Mouse (Mus musculus) urinary bladder, postnatal 25 days (tissue): ENCODE data around the gene Phf19.

ENCODE experiments used
- DNase-seq: peaks from one replicate; pipeline ENCODE4 v3.0.0; 2022; ENCODE audit warnings: low spot score

Gene Phf19

DNA sequence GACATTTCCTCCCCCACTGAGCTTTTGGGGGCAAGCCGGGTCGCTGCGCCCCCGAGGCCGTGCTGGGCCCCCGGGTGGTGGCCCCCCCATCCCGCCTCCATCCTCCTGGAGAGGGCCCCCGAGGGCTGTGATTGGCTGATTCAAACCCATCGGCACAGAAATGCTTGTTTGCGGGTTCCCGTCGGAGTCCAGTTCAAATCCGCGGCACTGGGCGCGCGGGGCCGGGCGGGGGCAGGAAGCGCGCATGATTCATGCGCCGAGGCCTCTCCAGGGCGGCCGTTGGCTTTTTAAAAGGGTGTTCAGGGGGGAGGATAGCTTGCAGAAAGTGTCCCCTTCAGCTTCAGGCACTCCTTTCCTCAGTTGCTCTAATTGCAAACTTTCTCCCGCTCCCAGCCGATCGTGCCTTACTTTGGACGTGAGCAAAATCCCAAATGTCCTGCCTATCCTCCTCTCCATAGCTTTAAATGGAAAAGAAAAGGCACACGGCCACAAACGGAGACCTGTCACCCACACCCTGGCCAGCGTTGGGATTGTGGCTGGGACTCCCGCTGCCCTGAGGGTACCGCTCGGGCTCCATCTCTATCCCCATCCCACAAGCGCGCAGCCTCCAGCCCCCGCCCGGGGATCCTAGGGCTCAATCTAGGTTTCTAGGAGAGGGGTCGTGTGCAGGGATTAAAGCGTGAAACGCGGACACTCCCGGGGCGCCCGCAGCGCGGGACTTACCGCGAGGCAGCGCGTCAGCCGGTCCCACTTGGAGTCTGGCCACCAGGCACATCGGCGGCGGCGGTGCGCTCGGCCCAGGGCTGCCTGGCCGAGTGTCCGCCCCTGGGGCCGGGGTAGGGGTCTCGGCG lies at the start of gene Phf19:
Phf19 (minus strand) TSS at position 809 of the 851 bp plus-strand sequence.
- peak; percentile 39 for DNase-seq

DNA sequence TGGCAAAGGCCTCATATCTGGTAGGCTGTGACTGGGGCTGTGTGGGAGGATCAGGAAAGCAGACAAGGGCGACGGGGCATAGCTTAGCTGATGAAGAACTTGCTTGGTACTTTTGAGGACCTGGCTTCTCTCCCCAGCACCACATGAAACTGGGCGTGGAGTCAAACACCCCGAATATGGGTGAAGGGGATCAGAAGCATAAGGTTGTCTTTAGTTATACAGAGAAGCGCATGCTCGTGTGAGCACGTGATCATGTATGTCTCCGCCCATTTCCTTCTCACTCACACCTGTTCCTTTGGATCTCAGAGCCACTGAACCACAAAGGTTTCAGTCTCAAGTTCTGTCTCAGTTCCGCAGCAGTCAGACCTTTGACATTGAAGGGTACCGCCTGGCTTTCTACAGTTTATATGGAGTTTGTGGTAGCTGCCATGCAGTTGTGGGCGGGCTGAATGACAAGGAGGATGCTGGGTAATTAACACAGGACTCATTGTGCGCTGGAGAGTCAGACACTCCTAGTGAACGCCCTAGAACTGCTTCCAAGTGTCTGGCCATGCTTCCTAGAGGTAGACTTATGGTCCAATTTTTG lies 49.6 kb upstream of the Phf19 start:
- no peak for DNase-seq

DNA sequence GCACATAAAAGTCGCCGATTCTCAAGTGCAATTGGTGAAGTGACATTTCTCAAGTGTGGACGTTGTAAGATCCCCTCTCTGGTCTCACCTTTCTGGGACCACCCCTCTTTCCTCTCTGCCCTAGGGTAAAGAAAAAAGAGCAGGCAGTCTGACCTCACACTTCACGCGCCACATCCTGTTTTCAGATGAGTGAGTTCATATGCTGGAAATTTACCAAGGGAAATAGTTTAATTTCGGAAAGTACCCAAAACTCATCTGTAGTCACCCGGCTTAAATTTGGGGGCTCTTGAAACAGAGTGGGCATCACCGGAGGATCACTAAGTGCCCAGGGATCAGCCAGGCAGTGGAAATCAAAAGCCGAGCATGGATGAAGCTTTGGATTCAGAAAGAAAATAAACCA lies 49.1 kb upstream of the Phf19 start:
- DNase-seq: no peak

DNA sequence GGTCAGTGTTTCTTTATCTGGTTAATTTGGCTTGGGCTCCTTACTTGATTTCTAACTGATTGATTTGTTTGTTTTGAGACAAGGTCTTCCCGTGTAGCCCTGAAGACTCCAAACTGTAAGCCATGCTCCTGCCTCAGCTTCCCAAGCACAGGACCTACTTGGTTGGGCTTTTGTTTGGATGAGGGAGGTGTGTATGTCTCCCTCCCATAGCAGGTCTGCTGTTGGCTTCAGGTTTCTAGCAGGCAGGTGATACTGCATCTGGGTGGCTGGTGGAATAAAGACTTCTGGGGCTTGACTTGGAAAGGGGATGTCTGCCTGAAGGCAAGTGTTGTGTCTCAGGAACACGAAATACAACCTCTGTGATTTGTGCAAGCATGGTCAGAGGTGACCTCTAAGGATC lies 48.4 kb upstream of the Phf19 start:
- DNase-seq: no peak

DNA sequence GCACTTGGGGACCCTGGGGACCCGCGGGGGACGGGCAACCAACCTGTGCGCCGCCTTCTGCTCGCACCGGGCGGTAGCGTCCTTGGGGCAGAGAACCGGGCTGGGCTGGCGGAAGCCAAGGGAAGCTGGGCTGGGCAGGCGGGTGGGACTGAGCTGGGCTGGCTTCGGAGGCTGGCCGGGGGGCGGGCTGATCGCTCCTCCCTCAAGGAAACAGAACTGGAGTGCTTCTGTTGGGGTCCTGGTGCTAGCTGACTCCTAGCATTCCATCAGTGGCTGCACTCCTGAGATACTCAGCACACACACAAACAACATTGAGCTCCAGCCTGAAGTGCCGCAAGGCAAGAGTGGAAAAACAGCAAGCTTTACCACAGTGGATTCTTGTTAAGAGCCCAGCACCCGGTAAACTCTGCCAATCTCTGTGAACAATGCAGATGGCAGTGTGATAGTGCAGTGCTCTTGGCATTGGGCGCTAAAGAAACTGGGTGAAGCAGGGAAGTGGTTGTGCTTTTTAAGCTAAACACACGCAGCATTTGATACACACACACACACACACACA lies 47.7 kb upstream of the Phf19 start, which contains the start of gene Traf1:
Traf1 (minus strand) TSS at position 292 of the 556 bp plus-strand sequence.
- peak; percentile 34 for DNase-seq

DNA sequence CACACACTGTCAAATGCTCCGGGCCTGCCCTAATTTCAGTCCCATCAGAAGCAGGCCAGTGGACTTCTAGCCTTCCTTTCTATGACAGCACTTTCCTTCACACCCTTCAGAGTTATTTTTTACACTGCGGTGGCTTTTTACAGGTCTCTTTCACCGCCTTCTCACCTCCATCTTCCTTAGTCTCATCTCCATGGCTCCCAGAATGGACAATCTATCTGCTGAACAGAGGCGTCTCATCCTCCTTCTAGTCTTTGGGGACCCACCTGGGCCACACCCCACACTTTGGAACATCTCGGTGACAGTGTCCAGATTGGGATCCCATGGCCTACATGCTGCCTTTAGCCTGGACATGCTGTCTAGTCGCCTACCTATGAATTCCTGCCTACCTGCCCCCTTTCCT lies 47.1 kb upstream of the Phf19 start:
- DNase-seq: no peak

DNA sequence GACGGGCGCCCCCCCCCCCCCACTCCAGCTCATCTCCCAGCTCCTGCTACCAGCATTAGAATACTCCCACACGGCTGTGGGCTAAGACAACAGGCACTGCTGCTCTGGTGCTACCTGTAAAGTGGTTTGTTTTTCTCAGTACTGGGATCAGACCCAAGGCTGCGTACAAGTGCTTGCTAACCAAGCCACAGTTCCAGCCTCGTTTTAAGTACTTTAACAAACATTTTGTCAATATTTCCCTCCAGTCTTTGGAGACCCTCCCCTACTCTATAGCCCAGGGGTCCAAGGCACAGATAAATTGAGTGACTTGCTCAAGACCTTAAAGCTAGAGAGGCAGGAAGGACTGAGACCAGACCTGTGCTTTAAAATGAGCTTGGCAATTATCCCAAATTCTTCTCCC lies 46.6 kb upstream of the Phf19 start:
- no peak for DNase-seq

DNA sequence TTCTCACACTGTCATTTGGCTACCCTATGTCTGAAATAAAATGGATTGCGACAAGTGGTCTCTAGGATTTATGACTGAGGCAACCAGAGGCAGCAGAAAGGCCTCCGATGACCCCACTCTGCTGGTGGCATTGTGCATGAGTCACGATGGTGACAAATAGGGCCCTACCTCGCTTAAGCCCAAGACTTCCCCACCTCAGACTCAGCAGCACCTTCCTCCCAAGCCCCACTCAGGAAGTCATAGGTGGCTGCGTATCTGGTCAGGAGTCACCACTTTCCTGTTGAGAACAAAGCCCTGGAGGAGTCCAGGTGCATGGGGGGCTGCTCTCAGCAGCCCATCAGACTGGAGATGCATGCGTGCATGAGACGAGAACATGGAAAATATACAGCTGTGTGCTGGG lies 44.8 kb upstream of the Phf19 start:
- DNase-seq: no peak

DNA sequence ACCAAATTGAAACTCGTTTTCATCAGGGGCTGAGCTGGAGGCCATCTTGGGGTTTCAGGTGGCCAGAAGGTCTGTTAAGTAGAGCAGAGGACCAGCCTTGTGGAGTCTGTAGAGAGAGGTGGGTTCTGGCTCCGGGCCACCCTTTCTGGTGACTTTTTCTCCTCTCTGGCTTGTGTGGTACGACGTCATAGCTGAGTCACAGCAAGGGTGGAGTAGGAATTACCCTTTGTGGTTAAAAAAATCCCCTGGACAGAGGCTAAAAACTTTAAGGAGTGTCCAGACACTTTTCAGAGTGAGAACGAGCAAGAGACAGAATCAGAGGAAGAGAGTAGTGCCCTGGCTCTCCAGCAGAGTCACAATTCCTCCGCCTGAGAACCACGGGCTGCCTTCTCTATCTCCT lies 44.2 kb upstream of the Phf19 start:
- DNase-seq: no peak

DNA sequence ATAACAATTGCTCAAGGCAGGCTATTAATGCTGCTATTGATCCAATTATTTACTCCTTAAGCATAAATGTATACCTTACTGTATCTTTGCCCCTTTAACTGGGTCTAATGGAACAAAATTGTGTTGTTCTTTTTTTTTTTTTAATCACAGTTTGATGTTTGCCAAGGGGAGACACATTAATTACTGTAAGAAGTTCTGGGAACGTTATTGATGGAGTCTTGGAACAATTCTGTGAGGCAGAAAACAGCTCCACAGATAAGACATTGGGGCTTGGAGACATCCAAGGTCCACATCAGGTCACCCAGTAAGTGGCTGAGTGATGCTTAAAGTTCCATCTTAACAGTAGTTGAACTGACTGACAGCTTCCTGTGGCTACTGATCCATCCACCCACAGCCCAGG lies 43.6 kb upstream of the Phf19 start:
- DNase-seq: no peak

DNA sequence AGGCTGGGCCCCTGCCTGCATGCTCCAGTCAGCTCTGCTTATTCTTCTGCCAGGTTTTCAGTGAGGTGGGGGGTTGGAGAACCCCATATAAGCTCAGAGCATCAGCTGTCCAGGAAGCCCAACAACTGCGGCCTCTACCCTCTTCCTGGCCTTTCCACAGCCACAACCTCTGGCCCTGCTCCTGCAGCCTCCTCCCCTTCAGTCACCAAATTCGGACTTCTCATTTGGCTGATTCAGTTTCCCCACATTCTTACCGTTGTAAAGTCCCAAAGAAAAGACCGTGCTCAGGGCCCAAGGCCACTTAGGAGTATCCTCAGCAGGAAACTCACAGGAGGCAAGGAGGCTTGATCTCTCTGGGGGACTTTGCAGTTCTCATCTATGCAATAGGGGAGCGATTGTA lies 43.1 kb upstream of the Phf19 start:
- no peak for DNase-seq

DNA sequence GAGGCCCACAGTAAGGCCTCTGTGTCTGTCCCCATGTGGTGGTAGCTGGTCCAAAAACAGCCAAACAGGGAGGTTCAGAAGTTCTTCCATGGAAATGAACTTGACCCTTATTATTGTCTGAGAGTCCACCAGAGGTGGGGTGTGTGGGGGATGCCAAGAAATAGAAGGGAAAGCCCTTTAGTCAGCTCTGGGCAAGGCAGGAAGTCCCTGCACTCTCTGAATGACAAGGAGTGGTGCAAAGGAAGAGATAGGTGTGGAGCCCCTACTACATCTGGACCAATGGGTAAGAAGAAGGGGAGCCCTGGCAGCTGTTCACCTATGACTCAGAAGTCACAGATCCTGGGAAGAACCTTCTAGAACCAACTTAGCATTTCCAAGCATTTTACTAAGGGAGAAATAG lies 40.5 kb upstream of the Phf19 start:
- no peak for DNase-seq

DNA sequence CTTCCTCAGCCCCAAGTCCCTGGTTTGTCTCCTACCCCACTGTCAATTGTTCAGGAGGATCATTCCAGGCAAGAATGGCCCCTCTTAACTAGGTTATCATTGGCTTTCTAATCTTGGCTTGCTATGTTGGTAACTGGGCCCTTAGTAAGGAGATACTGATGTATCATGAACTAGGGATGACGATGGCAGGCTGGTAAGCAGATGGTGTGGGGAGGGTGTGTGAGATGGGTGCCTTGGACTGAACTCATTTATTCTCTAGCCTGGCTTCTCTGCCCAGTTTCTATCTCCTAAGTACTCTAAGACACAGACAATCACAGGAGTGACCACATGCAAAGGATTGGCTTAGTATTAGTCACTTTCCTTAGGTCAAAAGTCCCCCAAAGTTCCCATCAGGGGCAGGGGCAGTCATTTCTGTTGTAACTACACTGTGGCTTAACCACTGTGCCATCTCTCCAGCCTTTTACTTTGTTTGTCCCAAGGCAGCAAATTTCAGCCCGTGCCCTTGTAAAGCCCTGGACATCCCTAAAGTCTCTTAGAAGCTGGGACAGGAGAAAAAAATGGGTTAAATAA lies 39.8 kb upstream of the Phf19 start:
- no peak for DNase-seq

DNA sequence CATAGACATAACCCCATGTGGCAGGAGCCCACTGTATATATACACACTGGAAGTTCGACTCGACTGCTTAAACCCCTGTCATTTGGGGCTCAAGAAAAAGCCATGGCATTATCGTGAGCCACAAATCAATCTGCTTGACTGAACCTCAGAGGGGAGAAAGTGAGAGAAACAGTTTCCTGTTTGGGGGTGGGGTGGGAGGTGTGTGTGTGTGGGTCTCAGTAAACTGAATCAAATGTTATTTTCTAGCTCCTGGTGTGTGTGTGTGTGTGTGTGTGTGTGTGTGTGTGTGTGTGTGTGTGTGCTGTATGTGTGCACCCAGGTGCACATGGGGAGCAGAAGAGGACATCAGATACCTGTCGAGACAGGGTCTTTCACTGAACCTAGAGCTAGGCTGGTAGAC lies 39.2 kb upstream of the Phf19 start:
- DNase-seq: no peak

DNA sequence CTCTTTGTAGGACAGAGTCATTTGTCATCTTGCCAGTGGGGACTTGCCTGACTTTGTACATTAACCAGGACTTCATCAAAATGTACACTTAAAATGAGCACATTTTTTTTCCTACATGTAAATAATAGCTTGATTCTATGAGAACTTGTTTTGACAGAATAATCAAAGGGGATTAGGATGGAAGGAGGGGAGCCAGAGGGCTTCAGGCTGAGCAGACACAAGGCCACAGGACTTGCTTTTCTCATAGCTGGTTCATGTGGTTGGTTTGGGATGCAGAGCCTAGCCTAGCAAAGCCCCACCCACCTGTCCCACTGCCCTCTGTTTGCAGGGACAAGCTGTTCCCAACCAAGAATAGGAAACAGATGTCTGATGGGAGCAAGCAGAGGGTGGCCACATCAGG lies 37.6 kb upstream of the Phf19 start:
- no peak for DNase-seq

DNA sequence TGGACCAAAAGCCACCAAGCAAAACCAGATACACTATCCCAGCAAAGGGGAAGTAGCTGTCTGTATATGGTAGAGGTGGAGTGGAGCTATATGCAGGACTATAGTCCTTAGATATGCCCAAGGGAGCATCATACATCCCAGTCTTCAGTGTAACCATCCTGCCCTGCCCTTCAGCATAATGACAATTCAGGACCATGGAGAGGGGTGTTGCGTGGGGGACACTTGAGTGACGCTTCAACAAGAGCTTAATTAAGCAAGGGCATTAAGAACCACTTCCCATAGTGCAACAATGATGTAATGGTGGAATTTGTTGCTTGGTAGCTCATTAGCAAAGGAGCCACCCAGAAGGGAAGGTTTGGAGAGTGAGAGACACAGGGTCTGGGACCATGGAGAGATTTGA lies 34.8 kb upstream of the Phf19 start:
- no peak for DNase-seq

DNA sequence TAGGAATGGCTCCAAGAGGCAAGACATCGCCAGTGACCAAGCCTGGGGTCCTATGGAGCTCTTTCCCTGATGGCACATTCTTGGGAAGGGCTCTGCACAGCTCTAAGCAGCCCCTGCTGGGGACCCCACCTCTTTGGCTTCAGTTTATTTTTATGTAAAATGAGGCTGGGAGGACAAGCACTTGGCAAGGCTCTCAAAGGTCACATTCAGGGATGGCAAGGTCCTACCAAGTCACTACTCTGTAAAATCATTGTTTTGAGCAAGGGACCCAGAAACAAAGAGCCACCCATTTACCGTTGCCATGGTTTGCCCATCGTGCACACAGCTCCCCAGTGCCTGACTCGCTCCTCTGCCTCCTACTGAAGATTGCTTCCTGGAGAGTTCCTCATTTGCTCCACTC lies 32.2 kb upstream of the Phf19 start:
- no peak for DNase-seq

DNA sequence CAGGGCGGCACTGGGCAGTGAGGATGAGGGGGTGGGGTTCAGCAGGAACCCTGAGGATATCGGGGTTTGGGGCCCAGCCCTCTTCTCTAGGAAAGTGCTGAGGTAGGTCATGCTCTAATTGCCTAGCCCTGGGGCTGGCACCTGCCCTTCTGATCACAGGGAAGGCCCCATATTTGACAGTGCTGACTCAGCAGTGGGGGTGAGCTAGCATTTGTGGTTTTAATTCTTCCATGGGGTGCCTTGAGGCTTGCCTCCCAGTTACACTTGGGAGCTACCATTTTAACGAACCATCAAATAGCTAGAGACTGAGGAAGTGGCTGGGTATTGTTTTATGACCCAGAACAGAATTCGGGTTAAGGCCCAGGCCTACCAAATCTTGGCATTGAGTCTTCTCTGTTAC lies 31.8 kb upstream of the Phf19 start:
- DNase-seq: no peak

DNA sequence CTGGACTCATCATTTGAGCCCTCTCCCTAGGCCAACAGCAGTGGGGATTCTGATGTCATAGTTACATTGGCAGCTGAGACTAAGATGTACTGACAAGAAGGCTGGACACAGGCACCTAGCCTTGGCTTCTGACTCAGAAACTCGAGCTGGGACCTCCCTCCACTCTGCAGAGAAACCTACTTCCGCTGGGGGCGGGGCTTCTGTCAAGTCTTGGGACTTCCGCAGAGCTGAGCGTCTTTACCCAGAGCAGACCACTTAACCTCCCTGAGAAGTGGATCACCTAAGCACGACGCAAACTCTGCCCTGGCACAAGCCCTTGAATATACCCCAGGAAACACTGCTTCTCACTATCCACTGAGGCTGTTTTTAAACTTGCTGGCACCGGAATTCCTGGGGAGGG lies 30.9 kb upstream of the Phf19 start:
- peak; percentile 34 for DNase-seq

DNA sequence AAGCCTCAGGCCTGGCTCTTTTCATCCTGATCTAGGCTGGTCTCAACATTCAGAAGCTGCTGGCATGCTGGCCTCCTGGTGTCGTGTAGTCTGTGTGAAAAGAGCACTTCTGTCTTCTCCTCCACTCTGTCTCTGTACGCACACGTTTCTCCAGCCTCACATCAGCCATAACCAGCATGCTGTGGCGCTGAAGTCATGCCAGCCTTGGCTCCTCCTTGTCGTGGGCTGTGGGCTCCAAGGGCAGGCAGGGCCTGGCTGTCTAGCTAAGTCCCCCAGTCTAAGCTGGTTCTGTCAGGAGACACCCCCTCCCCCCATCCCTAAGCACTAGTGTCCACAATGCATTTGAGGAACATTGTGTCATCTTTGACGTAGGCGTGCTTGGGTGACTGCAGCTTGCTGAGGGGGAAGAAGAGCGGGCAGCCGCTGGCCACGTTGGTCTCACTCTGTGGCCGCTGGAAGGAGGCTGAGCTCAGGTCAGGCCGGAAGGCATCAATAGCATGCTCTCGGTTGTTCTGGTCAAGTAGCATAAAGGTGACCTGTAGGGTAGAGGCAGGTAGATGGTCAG lies 29.8 kb upstream of the Phf19 start:
- DNase-seq: no peak

DNA sequence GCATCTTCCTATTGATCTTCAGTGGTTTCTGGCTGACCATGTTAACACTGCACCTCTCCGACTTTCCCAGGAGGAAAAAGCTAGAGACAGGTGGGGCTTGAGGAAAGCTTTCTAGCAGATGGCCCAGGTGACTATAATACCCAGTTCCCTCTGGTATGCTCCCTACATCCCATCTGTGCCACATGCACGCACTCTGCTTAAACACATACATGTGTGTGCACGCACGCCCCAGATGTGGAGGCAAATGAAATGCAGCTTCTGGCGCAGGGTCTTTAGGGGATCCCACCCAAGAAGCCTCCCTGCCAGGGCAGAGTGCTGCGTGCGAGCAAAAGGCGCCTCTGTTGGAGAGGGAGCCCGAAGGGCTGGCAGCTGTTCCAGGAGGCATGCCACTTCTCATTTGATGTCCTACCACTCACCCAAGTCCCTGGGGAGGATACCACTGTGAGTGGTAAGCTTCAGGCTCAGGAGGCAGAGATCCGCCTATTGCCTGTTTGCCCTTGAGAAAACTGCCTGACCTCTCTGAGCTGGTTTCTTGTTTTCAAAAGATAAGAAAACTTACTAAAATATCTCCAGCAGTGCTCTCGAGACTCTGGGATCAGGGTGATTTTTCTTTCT lies 27.3 kb upstream of the Phf19 start:
- no peak for DNase-seq

DNA sequence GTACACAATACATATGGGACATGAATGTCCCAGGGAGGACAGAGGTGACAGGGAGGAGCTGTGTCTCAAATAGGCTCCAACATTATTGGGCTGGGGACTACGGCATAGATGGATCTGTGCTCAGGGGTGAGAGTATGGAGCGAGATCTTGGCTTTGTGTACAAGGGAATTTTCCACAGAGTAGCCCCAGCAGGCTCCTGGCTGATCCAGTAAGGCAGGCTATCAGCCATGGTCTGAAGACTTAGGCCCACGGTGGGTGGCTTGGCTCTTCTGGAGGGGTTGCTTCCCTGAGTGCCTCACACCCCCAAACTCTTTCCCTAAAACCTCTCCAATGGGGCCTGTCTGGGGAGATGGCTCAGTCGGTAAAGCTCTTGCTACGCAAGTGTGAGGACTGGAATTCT lies 26.4 kb upstream of the Phf19 start:
- DNase-seq: no peak
